Mouse (Mus musculus): Measurements from ENCODE around the gene Zfp213.
A peak's percentile ranks its signal among the peaks of the same experiment; 100 is the strongest.
"Not testable (repeated sequence)": the region's sequence is repeated elsewhere in the genome, so short reads cannot be mapped to it uniquely, and the experiment has no call there.

The Zfp213 gene

DNA sequence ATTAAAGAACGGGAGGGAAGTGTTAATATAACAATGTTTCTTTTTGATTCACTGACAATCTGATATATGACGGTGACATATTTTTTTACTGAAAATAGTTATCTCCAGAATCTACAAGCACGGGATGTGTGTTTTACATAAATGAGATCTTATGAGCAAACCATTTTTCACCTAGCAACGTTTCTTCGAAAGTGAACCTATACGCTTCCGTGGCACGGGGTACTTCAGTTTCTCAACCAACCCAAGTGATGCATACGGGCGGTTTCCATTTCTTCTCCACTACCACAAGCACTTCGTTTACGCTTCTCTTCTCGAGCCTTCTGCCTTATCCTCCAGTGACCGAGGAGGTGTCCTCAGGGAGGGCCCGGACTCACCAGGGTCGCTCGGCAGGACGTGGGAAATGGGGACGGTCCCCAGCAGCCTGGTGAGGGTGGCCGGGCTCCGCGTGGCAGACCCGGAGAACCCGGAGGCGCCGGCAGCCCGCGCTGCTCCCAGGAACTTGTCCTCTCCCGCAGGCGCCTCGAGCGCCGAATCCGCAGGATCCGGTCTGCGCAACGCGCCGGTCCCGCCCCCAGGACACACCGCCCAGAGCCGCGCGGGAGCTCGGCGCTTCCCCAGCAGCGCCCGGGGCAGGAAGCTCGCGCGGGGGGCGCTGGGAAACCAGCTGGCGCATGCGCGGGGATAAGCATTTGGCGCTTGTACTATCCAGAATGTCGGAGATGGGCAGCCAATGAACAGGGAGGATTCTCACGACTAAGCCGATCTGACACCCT is at the start of gene Zfp213:
Zfp213 (minus strand) TSS at position 644 of the 773 bp plus-strand sequence.
- DNase-seq (ENCODE audit: low spot score in 2 of 2), result peak; percentile 94

DNA sequence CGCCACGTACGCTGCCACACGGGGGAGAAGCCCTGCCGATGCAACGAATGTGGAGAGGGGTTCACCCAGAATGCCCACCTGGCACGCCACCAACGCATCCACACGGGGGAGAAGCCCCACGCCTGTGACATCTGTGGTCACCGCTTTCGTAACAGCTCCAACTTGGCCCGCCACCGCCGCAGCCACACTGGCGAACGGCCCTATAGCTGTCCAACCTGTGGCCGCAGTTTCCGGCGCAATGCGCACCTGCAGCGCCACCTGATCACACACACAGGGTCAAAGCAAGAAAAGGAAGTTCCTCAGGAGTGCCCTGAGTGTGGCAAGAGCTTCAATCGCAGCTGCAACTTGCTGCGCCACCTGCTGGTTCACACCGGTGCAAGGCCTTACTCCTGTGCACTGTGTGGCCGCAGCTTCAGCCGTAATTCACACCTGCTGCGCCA is 46.3 kb upstream of the Zfp213 start:
- DNase-seq (ENCODE audit: low spot score in 2 of 2), result peak; percentile 82 to 84

DNA sequence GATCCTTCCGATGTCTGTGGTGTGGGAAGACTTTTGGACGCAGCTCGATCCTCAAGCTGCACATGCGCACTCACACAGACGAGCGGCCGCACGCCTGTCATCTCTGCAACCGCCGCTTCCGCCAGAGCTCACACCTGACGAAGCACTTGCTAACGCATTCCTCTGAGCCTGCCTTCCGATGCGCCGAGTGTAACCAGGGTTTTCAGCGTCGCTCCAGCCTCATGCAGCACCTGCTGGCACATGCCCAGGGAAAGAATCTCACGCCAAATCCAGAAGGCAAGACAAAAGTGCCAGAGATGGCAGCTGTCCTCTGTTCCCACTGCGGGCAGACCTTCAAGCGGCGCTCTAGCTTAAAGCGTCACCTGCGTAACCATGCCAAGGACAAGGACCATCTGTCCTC is 45.6 kb upstream of the Zfp213 start:
- DNase-seq (ENCODE audit: low spot score in 2 of 2), result no peak

DNA sequence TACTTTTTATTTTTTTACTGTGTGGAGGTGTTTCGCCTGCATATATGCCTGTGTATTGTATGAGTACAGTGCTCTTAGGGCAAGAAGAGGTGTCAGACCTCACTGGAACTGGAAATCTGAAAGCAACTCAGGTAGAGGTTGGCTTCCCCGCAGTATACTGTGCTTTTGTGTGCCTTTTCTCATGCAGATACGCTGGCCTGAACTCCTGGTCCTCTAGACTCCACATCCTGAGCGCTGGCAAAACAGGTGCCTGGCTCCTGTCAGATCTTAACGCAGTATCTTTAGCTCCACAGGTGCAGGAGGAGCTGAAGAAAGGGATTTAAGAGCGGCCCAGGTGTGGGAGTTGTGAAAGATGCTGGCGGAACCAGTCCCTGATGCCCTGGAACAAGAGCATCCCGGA is 41.2 kb upstream of the Zfp213 start:
- DNase-seq (ENCODE audit: low spot score in 2 of 2), result no peak

DNA sequence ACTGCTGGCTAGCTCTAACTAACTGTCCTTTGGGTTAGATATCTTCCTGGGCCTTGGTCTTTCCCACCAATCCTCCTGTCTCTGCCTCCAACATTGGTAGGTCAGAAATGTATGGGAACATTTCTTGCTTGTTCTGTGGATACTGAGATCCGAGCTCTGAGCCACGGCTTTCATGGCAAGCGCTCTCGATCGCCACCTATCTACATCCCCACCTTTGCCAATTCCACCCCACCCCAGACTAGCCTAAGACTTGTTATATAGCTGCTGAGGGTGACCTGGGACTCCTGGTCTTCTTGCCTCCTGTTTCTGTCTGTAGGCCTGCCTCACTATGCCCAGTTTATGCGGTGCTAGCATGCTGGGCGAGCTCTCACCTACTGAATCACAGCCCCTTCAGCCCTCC is 40.4 kb upstream of the Zfp213 start:
- no peak for DNase-seq (ENCODE audit: low spot score in 2 of 2)

DNA sequence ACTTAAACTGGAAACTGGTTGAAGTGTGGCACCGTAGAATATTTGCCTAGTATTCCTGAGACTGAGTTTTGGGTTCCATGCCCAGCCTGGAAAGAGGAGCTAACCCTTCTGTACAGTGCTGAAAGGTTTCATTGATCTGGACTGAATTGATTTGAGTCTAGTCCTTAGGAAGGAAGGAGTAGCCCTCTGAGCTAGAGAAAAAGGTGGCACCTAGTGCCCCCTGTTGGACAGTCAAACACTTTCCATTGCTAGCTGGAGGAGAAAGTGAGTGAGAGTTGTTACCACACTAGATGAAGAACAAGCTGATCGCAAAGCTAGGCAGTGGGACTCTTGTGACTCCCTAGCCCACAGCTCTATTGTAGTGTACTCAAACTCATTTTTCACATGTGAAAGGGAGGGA is 39.5 kb upstream of the Zfp213 start:
- peak in 1 of 2 experiments; percentile 29 for DNase-seq (ENCODE audit: low spot score in 2 of 2)

DNA sequence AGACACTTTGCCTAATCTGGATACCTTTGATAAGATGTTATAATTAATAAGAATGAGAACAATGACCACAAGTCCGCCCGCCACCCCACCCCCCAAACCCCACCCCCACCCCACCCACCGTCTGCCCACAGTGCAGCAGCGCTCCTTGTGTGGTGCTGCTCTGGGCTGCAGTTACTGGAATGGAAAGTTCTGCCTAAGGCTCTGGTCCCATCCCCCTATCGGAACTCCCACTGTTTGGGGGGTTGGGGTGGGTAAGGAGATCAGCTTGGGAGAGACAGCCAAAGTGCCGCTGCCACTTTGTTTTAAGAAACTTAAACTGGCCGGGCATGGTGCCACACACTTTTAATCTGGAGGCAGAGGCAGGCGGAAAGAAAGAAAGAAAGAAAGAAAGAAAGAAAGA is 39.0 kb upstream of the Zfp213 start:
- no peak for DNase-seq (ENCODE audit: low spot score in 2 of 2)

DNA sequence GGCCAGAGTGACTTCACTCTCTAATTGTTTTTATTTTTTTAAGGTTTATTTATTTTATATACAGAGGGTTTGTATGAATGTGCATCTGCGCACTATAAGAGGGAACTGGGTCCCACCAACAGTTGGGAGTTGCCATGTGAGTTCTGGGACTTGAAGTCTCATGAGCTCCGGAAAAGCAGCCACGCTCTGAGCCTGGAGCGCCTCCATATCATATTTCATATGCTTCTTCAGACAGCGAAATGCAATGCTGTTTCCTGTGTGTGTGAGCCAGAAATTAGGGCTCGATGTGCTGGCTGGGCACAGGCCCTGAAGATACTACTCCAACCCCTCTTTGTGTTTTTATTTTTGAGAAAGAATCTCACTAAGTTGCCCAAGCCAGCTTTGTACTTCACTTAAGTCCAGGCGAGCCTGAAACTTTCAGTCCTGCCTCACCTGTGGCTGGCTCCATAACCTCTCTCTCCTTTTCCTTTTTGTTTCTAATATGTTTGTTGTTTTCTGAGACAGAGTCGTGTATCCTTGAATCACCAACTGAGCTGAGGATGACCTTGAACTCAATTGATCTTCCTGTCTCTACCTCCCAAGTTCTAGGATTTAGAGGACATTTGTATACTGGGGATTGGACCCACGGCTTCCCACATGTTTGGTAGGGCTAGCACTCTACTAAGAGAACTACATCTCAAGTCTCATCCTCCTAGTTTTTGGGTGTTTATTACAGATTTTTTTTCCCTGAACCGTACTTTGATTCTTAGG is 38.0 kb upstream of the Zfp213 start:
- DNase-seq (ENCODE audit: low spot score in 2 of 2), result no peak

DNA sequence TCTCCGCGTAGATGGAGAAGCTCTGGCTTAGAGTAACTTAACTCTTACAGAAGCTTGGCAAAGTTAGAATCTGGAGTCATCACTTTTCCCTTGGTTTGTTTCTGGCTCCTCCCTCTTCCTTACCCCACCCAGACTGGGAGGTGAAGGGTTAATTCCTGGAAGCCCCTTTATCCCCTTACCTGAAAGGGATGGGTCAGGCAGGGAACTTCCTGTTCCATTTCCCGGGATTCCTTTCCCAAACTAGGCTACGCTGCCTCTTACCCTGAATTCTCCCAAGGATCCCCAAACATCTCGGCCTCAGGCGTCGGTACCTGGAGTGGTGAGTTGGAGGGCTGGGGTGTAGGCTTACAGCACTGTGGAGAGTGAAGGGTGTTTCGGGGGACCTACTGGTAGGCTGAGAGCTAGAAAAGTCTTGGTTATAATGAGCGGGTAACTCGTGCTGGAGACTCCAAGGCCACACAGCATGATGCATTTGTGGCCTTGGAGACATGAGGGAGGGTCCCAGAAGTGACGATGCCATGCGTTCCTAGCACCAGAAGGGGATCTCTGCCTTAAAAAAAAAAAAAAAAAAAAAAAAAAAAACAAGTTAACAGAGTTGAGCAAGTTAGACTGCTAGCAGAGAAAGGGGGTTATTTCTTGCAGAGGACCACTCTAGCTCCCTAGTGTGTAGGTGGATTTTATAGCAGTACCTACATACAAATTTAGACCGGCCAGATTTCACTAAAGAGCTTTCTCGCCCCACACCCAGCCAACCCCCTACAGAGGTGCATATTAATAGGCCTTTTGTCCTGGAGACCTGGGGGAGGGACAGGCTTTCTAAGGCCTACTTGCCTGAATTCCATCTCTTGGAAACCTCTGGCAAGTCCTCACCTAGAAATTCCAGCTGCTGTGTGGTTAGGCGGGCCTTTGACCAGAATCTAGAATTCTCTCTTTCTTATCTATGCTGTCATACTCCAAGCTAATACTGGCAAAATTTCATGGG is 36.9 kb upstream of the Zfp213 start, which contains the start of gene Zscan10:
Zscan10 (plus strand) TSS at position 216 of the 982 bp plus-strand sequence.
- no peak for DNase-seq (ENCODE audit: low spot score in 2 of 2)

DNA sequence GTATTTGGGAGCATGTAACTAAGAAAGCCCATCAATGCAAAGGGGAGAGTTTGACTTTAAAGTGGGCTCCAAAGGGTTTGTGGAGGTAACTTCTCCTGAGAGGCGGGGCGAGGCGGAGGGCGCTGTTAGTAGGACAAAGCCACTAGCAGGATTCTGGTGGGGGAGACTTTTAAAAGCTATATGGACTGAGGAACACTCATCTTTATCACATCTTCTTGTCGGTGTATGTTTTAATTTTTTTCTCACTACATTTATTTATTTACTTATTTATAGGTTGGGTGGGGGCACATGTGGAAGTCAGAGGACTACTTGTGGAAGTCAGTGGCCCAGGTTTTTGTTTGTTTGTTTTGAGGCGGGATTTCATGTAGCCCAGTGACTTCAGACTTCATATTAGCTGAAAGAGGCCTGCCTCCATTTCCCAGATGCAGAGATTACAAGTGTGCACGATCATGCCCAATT is 35.6 kb upstream of the Zfp213 start:
- peak in 1 of 2 experiments; percentile 20 for DNase-seq (ENCODE audit: low spot score in 2 of 2)

DNA sequence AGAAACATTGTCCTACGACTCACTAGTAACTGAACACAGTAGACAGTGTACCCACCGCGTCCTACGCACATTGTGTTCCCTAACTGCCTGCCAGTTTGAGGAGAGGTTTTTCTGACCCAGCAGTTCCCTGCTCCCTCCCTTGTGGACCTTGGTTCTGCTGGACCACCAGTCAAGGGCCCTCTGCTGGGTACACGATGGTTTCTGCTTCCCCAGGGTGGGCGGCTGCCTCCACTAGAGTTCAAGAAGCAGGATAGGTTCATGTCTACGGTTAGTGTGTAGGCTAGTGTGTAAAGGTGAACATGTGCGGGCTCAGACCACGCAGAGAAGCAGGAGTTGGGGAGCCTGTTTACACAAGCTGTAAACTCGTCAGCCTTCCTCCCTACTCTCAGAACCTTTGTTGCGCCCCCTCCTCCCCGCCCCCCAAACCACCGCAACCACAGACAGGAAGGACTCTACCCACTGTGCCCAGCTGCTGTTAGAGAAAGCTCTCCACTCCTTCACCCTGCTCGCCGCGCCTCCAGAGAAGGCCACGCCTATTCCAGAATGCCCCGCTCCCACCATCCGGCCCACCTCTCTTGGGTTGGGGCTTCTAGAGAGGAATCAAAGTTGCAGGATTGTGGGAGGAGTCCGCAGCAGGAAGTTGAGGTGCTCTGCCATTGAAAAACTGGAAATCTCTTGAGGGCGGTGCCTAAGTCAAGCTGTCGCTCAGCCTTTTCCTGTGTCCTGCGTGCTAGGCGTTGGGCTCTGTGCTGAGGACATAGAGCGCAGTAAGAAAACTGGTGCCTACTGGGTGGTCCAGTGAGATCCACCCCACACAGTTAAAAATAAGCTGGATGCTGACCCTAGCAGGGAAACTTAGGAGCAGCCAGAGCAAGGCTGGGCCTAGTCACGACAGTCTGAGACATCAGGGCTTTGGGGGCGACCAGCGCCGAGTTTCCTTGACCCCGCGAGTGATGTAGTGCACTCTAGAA is 34.8 kb upstream of the Zfp213 start, which contains the start of gene Zfp13:
Zfp13 (minus strand) TSS at position 906 of the 971 bp plus-strand sequence.
- DNase-seq (ENCODE audit: low spot score in 2 of 2), result peak; percentile 84 to 88

DNA sequence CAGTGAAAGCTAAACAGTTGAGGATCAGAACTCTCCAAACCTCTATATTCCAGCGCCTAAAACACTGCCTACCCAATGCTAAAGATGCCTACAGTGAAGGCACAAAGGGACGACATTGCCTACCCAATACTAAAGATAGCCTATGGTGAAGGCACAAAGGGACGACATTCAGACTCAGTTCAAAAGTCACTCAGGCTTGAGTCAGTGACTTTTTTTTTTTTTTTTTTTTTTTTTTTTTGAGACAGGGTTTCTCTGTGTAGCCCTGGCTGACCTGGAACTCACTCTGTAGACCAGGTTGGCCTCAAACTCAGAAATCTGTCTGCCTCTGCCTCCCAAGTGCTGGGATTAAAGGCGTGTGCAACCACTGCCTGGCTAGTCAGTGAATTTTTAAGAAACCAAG is 31.1 kb upstream of the Zfp213 start:
- DNase-seq (ENCODE audit: low spot score in 2 of 2), result not testable (repeated sequence)

DNA sequence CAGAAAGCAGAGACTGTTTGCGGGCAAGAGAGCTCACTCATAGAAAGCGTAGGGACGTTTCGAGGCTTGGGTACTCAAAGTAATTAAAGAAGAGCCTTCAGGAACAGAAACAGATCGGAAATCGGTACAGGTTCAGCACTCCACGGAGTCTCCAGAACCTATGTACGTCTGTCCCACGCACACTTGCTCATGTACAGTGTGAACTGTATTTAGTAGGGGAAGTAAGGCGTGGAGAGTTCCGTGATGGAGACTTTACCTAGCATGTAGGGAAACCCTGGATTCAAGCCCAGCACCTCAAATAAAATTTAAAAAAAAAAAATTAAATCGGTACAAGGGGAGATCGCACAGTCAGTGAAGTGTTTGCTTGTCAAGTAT is 28.9 kb upstream of the Zfp213 start:
- DNase-seq (ENCODE audit: low spot score in 2 of 2), result no peak

DNA sequence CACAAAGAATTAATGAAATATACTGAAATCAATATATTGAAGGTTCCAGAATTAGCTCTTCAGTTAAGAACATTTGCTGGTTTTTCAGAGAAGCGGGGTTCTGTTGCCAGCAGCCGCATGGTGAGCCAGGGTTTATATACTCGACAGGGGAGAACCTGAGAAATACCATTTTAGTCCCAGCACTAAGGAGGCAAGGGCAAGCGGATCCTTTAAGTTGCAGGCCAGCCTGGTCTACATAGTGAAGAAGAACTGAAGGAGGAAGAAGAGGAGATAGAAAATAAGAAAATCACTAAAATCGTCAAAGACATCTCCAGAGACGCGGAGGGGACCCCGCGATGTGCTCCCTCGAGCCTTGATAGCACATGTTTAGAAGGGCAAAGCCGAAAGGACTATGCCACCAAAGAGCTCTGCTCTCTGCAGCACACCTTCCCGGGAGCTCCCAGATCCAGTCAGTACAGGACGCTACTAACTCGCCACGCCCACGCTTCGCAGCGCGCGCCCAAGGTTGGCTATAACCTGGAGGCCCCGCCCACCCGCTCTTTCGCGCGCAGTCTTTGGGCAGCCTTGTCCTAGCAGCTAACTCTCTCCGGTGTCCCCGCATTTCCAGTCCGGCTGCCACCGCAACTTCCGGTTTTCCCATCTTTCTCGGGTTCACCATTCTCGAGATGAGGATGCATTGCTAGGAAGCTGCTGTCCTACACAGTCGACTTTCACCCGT is 28.3 kb upstream of the Zfp213 start:
- DNase-seq (ENCODE audit: low spot score in 2 of 2), result peak; percentile 80 to 86

DNA sequence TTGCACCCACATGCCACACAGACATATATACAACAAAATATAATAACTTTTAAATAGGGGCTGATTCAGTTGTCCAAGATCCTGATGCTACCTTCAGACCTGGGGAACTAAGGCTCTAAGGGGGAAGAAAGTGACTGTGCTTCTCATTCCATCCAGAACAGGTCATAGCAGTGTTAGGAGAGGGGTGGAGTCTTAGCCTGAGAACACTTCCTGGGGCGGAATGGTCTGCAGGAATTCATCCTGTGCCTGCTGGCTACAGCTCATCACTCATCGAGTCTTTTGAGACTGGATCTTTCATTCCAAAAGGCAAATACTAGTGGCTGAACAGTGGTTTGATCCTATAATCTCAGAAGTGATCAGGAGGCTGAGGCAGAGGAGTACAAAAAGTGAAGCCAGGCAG is 23.2 kb upstream of the Zfp213 start:
- no peak for DNase-seq (ENCODE audit: low spot score in 2 of 2)

DNA sequence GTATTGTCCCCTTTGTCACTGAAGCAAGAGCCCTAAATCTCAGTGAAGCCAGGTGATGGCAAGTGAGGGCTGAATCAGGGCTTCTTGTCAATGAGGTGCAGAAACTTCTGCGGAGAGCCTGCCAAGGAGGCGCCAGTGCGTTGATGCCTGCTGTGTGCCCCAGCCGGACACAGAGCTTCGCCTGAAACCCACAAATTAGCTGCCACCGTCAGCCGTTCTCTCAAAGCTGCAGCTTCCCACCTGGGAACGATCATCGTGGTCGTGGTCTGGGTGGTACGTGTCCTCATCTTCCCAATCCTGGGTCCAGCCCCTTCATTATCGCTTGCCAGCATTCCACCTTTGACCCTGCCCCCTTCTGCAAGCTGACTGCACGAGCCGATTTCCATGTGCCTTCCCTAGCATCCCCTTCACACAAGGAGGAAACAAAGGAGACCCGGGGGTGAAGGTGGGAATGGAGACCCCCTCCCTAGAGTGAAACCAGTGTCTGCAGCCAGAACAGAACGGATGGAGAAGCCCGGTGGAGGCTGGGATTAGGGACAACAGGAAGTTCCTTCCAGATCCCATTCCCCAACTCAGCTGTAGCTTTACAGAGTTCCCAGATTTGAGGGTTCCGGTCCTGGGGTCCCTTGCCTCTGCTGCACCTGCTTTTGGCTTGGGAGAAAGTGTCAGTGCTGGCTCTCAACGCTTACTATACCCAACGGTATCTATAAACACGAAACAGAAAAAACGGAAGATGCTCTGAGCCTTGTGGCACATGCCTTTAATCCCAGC is 21.9 kb upstream of the Zfp213 start:
- no peak for DNase-seq (ENCODE audit: low spot score in 2 of 2)

DNA sequence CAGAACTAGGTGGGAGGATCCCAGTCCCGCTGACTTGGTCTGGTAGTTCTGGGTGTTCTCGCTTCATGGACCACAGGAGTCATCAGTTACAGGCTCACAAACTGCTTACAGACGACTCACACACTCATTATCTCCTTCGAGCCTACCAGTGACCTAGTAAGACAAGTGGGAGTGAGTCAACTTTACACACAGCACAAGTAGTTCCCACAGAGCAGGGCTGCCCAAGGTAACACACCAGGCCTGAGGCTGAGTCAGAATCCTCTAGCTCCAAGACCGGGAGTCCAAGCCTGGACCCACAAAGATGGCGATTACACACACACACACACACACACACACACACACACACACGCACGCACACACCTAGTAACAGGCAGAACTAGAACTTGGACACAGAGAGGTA is 20.7 kb upstream of the Zfp213 start:
- DNase-seq (ENCODE audit: low spot score in 2 of 2), result no peak

DNA sequence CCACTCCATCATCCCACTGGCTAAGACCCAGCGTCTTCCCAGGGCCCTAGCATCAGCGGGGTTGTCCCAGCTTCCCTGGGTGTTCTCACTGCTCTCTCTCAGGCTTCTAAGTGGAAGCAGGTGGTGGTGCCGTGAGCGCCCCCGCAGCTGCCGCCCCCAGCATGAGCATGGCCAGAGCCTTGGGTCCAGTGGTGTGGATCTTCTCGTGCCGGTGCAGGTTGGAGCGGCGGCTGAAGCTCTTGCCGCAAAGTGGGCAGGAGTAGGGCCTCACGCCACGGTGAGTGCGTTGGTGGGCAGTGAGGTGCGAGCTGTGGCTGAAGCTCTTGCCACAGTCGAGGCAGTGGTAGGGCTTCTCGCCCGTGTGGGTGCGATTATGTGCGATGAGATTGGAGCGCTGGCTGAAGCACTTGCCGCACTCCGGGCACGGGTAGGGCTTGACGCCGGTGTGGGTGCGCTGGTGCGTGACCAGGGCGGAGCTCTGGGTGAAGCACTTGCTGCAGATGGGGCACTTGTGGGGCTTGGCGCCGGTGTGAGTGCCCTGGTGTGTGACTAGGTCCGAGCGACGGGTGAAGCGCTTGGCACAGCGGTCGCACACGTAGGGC is 12.0 kb upstream of the Zfp213 start:
- no peak for DNase-seq (ENCODE audit: low spot score in 2 of 2)

DNA sequence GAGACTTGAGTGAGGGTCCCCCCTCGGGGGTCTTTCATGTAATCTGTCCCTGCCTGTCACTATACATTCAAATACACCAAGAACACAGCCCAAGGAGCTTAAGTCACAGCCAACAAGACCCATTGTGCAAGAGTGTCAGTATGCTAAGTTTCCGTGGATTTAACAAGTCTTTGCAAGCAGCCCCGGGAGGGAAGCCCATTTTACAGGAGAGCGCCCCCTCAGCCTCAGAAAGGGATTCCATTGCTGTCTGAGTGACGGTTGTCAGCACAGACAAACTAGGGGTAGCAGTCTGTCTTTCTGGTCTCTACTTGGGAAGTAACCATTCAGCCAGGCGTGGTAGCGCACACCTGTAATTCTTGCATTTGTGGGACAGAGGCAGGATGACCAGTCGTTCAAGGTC is 10.1 kb upstream of the Zfp213 start:
- no peak for DNase-seq (ENCODE audit: low spot score in 2 of 2)
